Mouse (Mus musculus) cortical plate, adult 2 months (tissue): Measurements from ENCODE around the gene Anks1b. TPM values are rescaled to one million over a fixed set of nuclear protein-coding genes. Genes with fewer than 3 reads are reported as not detected.

ENCODE experiments used
- H3K27ac ChIP-seq: fragments of 200-500 bp; 2 replicates; pipeline ENCODE4 v1.5.1; 2012; ENCODE audit warnings: low read length, control low read depth, inconsistent platforms; ENCODE audit not compliant: insufficient read depth
- H3K4me1 ChIP-seq: fragments of 200-500 bp; 2 replicates; pipeline ENCODE4 v1.6.1; 2011; ENCODE audit warnings: low read length; ENCODE audit not compliant: control insufficient read depth, insufficient read depth
- H3K4me3 ChIP-seq: fragments of 200-500 bp; 2 replicates; pipeline ENCODE4 v1.5.1; 2011; ENCODE audit warnings: mild to moderate bottlenecking, low read length, control low read depth; ENCODE audit not compliant: insufficient read depth
- CTCF ChIP-seq: fragments of 200-500 bp; IDR thresholded peaks from 2 replicates; pipeline ENCODE4 v1.5.1; 2011; ENCODE audit warnings: mild to moderate bottlenecking, control low read depth, low read length; ENCODE audit not compliant: insufficient read depth; ENCODE audit errors: extremely low read depth
- POLR2A ChIP-seq: fragments of 200-500 bp; IDR thresholded peaks from 2 replicates; pipeline ENCODE4 v1.6.1; 2011; ENCODE audit warnings: mild to moderate bottlenecking, low read length, control low read depth; ENCODE audit not compliant: insufficient read depth; ENCODE audit errors: extremely low read depth
- polyA plus RNA-seq: library from polyadenylated mRNA; depleted of rRNA; stranded (reverse); fragments of >200 nt; gene quantifications from 2 replicates; pipeline ENCODE4 v1.2.3, GENCODE M21; 2012

Gene Anks1b
- polyA plus RNA-seq, 1 experiment = 238 TPM

DNA sequence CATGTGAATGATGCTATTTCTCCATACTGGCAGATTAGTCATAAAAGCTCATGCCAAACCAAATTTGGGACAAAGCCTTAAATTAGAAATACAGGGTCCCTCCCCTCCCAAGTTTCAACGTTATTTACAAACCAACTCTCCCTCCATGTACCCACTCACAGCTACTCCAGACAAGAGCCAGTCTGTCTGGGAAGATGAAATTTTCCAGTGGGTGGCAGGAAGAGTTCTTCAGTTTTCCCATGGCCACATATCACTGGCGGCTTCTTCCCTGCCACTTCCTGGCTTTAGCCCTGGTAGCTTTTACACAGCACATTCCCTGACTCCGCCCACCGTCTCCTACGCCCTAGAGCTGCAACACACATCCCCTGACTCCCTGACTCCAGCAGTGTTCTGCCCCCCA is 961.0 kb downstream of the Anks1b start:
- Histone ChIP-seq H3K4me1 (peaks cover 3% of the 10 kb centered on the region; the same call in 1 of the 2 replicates), H3K4me3 (no peak overlapping the region), H3K27ac (peak overlapping the region; percentile 60; the same call in 1 of the 2 replicates)
- TF ChIP-seq CTCF = no peak
- no peak for TF ChIP-seq POLR2A

DNA sequence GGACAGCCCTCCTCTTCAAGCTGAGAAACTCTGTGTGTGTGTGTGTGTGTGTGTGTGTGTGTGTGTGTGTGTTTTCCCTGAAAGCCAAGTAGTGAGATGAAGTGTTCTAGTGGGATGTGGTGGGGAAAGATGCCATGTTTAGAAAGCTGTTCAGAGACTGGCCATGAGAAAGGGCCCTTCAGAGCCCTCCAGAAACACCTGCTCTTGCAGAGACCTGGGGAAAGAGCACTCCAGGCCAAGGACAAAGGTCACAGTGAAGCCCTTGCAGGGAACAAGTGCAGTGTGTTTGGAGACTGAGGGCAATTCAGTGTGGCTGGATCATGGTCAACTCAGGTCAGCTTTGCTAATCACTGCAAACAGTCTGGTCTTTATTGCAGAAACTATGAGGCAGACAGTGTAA is 961.9 kb downstream of the Anks1b start:
- H3K4me1 ChIP-seq = peaks cover 3% of the 10 kb centered on the region; the same call in 1 of the 2 replicates
- no peak overlapping the region for H3K4me3 ChIP-seq
- H3K27ac ChIP-seq = 0 out of 2 replicates have a peak overlapping the region, but pooled peaks have one; percentile 21
- TF ChIP-seq CTCF (no peak), POLR2A (no peak)

DNA sequence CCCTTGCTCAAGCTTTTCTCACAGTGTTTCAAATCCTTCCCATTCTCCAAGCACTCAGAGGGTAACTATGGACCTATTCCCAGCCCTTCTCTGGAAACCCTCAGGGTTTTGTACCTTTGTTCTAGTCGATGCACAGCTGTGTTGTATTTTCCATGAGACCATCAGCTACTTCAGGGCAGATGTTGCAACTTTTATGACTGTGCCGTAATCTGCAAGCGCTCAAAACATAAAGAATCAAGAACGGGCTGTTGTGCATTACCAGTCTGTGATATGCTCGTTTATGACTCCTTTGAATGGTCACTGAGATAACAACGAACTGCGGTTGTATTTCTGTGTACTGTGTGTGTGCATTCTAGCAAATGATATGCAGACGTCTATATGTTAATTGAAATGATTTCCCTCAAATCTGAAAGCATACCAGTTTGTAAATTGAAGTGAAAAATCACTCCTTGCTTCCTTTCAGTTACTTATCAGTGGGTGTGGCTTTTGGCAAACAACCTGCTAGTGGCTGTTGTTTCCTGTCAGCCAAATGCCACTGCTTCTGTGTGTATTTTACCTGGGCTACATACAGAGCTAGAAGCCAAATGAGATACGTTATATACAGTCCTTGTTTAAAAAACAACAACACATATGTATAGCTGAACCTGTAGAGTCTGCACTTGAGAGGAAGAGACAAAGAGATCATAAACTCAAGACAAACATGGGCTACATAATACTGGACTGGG is 966.5 kb downstream of the Anks1b start:
- H3K27ac ChIP-seq = no peak overlapping the region; the same call in 1 of the 2 replicates
- TF ChIP-seq CTCF (no peak), POLR2A (no peak)
- no peak overlapping the region for H3K4me3 ChIP-seq

DNA sequence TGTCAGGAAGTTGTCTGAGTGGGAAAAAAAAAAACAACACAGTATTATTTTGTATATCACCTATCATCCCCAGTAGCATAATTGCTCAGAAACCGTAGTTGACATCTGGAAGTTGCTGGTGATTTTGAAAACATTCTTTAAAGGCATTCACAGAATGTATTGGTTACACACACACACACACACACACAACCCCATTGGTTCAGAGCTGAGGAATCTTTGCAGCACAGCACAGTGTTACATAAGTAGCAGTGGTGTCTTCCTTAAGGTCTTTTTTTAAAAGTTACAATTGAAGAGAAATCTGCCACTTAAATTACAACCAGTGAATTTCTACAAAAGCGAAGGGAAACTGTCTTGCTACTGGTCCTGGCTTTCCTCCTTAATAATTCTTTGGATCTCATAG is 969.1 kb downstream of the Anks1b start:
- H3K4me1 ChIP-seq = peaks cover 13% of the 10 kb centered on the region
- H3K4me3 ChIP-seq = no peak overlapping the region
- TF ChIP-seq POLR2A = no peak
- no peak overlapping the region for H3K27ac ChIP-seq

More for the DNA sequence above, 966.5 kb downstream of the Anks1b start:
- peaks cover 9% of the 10 kb centered on the region for H3K4me1 ChIP-seq

DNA sequence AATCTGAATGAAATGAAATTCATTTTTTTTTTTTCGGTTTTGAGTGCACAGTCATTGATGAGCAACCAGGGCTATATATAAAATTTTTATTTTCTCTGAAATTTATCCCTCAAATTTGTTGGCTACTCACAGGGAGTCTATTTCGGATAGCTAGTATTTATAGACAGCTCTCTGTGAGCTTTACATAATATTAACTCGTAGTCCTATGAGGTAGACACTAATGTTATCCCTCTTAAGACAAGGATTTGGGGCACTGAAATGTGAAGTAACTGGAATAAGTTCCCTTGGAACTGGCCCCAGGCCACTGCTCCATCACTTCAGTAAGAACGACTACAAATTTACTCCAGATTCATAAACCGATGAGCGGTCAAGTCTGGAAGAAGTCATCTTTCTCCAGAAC is 977.8 kb downstream of the Anks1b start:
- TF ChIP-seq CTCF = no peak
- TF ChIP-seq POLR2A = no peak
- H3K4me3 ChIP-seq = no peak overlapping the region
- peaks cover 13% of the 10 kb centered on the region for H3K4me1 ChIP-seq
- no peak overlapping the region for H3K27ac ChIP-seq

DNA sequence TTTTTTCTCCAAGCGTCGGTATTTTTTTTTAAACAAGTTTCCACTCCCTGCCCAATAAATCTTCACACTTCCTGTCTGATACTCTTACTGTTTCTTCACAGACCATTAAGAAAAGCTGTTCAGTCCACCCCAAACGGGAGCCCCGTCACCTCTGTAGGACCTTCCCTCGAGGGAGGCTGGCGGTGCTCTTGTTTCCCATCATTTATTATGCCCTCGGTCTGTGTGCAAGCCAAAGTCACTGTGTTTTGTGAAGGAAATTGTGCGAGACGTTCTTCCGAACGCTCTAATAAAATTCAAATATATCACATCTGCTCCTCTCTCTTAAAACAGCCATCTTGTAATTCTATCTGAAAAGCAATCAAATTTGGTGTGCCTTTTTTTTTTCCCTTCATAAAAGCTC is 978.7 kb downstream of the Anks1b start:
- H3K4me3 ChIP-seq = no peak overlapping the region

DNA sequence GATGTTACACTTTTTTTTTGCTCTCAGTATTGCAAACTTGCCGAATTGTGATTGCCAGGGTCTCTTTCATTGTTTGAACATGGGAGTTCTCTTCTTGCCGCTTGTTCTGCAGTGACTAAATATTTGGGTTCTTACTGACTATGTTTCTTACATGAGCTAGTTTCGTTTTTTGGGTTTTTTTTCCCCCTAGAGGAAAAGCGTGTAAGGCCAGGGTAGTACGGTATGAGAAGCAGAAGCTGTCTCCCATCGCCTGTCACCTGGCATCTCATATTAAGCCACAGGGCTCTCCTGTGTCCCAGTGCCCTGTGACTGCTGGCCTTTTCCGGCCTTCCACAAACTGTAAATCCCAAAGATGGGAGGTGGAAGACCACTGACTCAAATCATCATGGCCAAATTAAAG is 979.1 kb downstream of the Anks1b start:
- H3K4me1 ChIP-seq = peaks cover 11% of the 10 kb centered on the region
- no peak overlapping the region for H3K27ac ChIP-seq
- H3K4me3 ChIP-seq = no peak overlapping the region
- TF ChIP-seq POLR2A (no peak), CTCF (no peak)

More for the DNA sequence above, 978.7 kb downstream of the Anks1b start:
- H3K4me1 ChIP-seq = peaks cover 11% of the 10 kb centered on the region
- no peak overlapping the region for H3K27ac ChIP-seq
- TF ChIP-seq CTCF (no peak), POLR2A (no peak)

- TF ChIP-seq CTCF = no peak
- no peak for TF ChIP-seq POLR2A
- Histone ChIP-seq H3K4me3 (no peak overlapping the region), H3K27ac (peak overlapping the region; percentile 74), H3K4me1 (peaks cover 12% of the 10 kb centered on the region)
Observed at GRCm38 (mm10) chr10:90856668-90857067, 983.4 kb downstream of the Anks1b start.

- Histone ChIP-seq H3K4me3 (no peak overlapping the region), H3K27ac (no peak overlapping the region; the same call in 1 of the 2 replicates), H3K4me1 (peaks cover 12% of the 10 kb centered on the region)
- TF ChIP-seq POLR2A (no peak), CTCF (no peak)
Observed at GRCm38 (mm10) chr10:90859665-90860523, 986.6 kb downstream of the Anks1b start.
